Mouse (Mus musculus) midbrain, embryonic 11.5 days (tissue): ENCODE data around the gene Dnal4. TPM values are rescaled to one million over a fixed set of nuclear protein-coding genes. Genes with fewer than 3 reads are reported as not detected.

Experiments used
- ATAC-seq: fragments of 200-750 bp; cut with Nextera tagmentation; 2 replicates; pipeline ENCODE4 v1.8.0; 2017; ENCODE audit warnings: moderate TSS enrichment, moderate library complexity; ENCODE audit not compliant: low FRiP score
- DNase-seq: peaks from one replicate; pipeline ENCODE4 v3.0.0; 2015; ENCODE audit warnings: low spot score; ENCODE audit errors: missing footprints
- H3K27ac ChIP-seq: fragments of 300-500 bp; sonication (generic); 2 replicates; pipeline ENCODE4 v1.5.1; 2014; ENCODE audit warnings: low read depth, low read length
- H3K27me3 ChIP-seq: fragments of 300-500 bp; sonication (generic); 2 replicates; pipeline ENCODE4 v1.6.1; 2014; ENCODE audit warnings: mild to moderate bottlenecking, low read length, moderate library complexity, mixed read lengths; ENCODE audit not compliant: control insufficient read depth, insufficient read depth
- H3K36me3 ChIP-seq: fragments of 300-500 bp; sonication (generic); 2 replicates; pipeline ENCODE4 v1.6.1; 2014; ENCODE audit warnings: mild to moderate bottlenecking, low read length, moderate library complexity, mixed read lengths; ENCODE audit not compliant: control insufficient read depth, insufficient read depth
- H3K4me1 ChIP-seq: fragments of 300-500 bp; sonication (generic); 2 replicates; pipeline ENCODE4 v1.6.1; 2014; ENCODE audit warnings: low read length; ENCODE audit not compliant: control insufficient read depth, insufficient read depth
- H3K4me2 ChIP-seq: fragments of 300-500 bp; sonication (generic); 2 replicates; pipeline ENCODE4 v1.6.1; 2014; ENCODE audit warnings: mild to moderate bottlenecking, moderate library complexity
- H3K4me3 ChIP-seq: fragments of 300-500 bp; sonication (generic); 2 replicates; pipeline ENCODE4 v1.5.1; 2014; ENCODE audit warnings: low read depth, low read length
- H3K9ac ChIP-seq: fragments of 300-500 bp; sonication (generic); 2 replicates; pipeline ENCODE4 v1.6.1; 2014; ENCODE audit warnings: low read length
- H3K9me3 ChIP-seq: fragments of 300-500 bp; sonication (generic); 2 replicates; pipeline ENCODE4 v1.6.1; 2016; ENCODE audit warnings: low read length; ENCODE audit not compliant: control insufficient read depth
- WGBS: fragments of 180-500 bp; shearing (Covaris S2); extraction: QIAGEN DNeasy Blood & Tissue Kit; methylation state at CpG from one replicate; pipeline ENCODE4 v1.1.7; 2014; 5-methylcytosine and 5-hydroxymethylcytosine counted together
- polyA plus RNA-seq: library from polyadenylated mRNA; unstranded; fragments of >200 nt; fragmentation: Nextera tagmentation; extraction: Ambion mirVana; gene quantifications from 2 replicates; pipeline ENCODE4 v1.2.1, GENCODE M21; 2014

Gene Dnal4
- polyA plus RNA-seq, 1 experiment from 2014 or later: 72.1 TPM

GRCm38 (mm10) chr15:79720267-79720666, 57.4 kb downstream of the Dnal4 start:
- H3K27ac ChIP-seq: no peak overlapping the region
- no peak overlapping the region for H3K9ac ChIP-seq
- WGBS: 96% methylated on average over 8 of the region's 8 CpGs
- no peak overlapping the region for H3K4me2 ChIP-seq
- ATAC-seq (no peak), DNase-seq (no peak)
- H3K4me1 ChIP-seq: no peaks in the 10 kb centered on the region
- H3K9me3 ChIP-seq: no peaks in the 10 kb centered on the region
- no peaks in the 10 kb centered on the region for H3K27me3 ChIP-seq
- peaks cover 25% of the 10 kb centered on the region for H3K36me3 ChIP-seq
- no peak overlapping the region for H3K4me3 ChIP-seq

- Histone ChIP-seq H3K4me3 (no peak overlapping the region), H3K36me3 (peaks cover 35% of the 10 kb centered on the region), H3K9me3 (no peaks in the 10 kb centered on the region), H3K27me3 (no peaks in the 10 kb centered on the region), H3K4me2 (no peak overlapping the region), H3K4me1 (no peaks in the 10 kb centered on the region), H3K27ac (no peak overlapping the region), H3K9ac (no peak overlapping the region)
- ATAC-seq (no peak), DNase-seq (no peak)
- 88% methylated on average over 6 of the region's 6 CpGs for WGBS
Measured at GRCm38 (mm10) chr15:79716710-79717109, 60.9 kb downstream of the Dnal4 start.

- H3K4me1 ChIP-seq: no peaks in the 10 kb centered on the region
- no peak overlapping the region for H3K9ac ChIP-seq
- H3K27me3 ChIP-seq: no peaks in the 10 kb centered on the region
- no peak overlapping the region for H3K27ac ChIP-seq
- WGBS: 93% methylated on average over 7 of the region's 7 CpGs
- no peak overlapping the region for H3K4me3 ChIP-seq
- H3K4me2 ChIP-seq: no peak overlapping the region
- no peak for DNase-seq
- no peaks in the 10 kb centered on the region for H3K9me3 ChIP-seq
- ATAC-seq: no peak
- peaks cover 36% of the 10 kb centered on the region for H3K36me3 ChIP-seq
Measured at GRCm38 (mm10) chr15:79715646-79716045, 62.0 kb downstream of the Dnal4 start.

Other genes starting within 250 kb of the Dnal4 start
- gene Ddx17, start 231.1 kb downstream of the Dnal4 start, polyA plus RNA-seq: 81.9 and 82.6 TPM in 2 replicates
- 0.94 and 1.1 TPM in 2 replicates for gene Dmc1, start 172.7 kb downstream of the Dnal4 start, polyA plus RNA-seq
- 2.2 and 3.7 TPM in 2 replicates for gene Fam227a, start 118.9 kb downstream of the Dnal4 start, polyA plus RNA-seq
- 85.1 and 87.4 TPM in 2 replicates for gene Cby1, start 118.7 kb downstream of the Dnal4 start, polyA plus RNA-seq
- gene Tomm22, start 107.0 kb downstream of the Dnal4 start, polyA plus RNA-seq: 327 and 349 TPM in 2 replicates
- 12.9 and 14.0 TPM in 2 replicates for gene Josd1, start 89.9 kb downstream of the Dnal4 start, polyA plus RNA-seq
- gene Gtpbp1, start 87.0 kb downstream of the Dnal4 start, polyA plus RNA-seq: 31.9 and 37.5 TPM in 2 replicates
- gene Sun2, start 35.3 kb downstream of the Dnal4 start, polyA plus RNA-seq: 3.0 and 4.2 TPM in 2 replicates
- gene Nptxr, start 26.9 kb upstream of the Dnal4 start, polyA plus RNA-seq: 1.3 and 2.1 TPM in 2 replicates
- gene Npcd, start 56.4 kb upstream of the Dnal4 start, polyA plus RNA-seq: 0.86 TPM in 1 of 2 replicates, not detected in the other
- gene Cbx6, start 56.8 kb upstream of the Dnal4 start, polyA plus RNA-seq: 17.1 and 18.8 TPM in 2 replicates
- 5.5 and 6.0 TPM in 2 replicates for gene Apobec3, start 113.8 kb upstream of the Dnal4 start, polyA plus RNA-seq
- 1.4 and 1.9 TPM in 2 replicates for gene Cbx7, start 193.3 kb upstream of the Dnal4 start, polyA plus RNA-seq
- 1.5 and 2.0 TPM in 2 replicates for gene Pdgfb, start 237.1 kb upstream of the Dnal4 start, polyA plus RNA-seq